Mouse (Mus musculus) 416B (cell line): Measurements from ENCODE around the gene Rap1gap.
A peak's percentile ranks its signal among the peaks of the same experiment; 100 is the strongest.

Experiments used
- DNase-seq: peaks from one replicate; pipeline ENCODE4 v3.0.0; 2011; ENCODE audit warnings: low read depth

Gene Rap1gap

GRCm38 (mm10) chr4:137744433-137744918 is 80.0 kb downstream of the Rap1gap start:
- DNase-seq, result peak; percentile 19

- DNase-seq, result no peak
These were observed 82.6 kb downstream of the Rap1gap start for GRCm38 (mm10) chr4:137747091-137747490.

- no peak for DNase-seq
These were observed 83.1 kb downstream of the Rap1gap start for GRCm38 (mm10) chr4:137747590-137747989.

- no peak for DNase-seq
These were observed 84.2 kb downstream of the Rap1gap start for GRCm38 (mm10) chr4:137748726-137749125.

- no peak for DNase-seq
These were observed 85.2 kb downstream of the Rap1gap start for GRCm38 (mm10) chr4:137749680-137750079.

- DNase-seq, result no peak
These were observed 85.6 kb downstream of the Rap1gap start for GRCm38 (mm10) chr4:137750121-137750520.

- no peak for DNase-seq
These were observed 86.8 kb downstream of the Rap1gap start for GRCm38 (mm10) chr4:137751310-137751709.

- no peak for DNase-seq
These were observed 87.2 kb downstream of the Rap1gap start for GRCm38 (mm10) chr4:137751717-137752116.

- DNase-seq, result no peak
These were observed 87.9 kb downstream of the Rap1gap start for GRCm38 (mm10) chr4:137752471-137752870.

- DNase-seq, result no peak
These were observed 88.7 kb downstream of the Rap1gap start for GRCm38 (mm10) chr4:137753199-137753598.

GRCm38 (mm10) chr4:137754446-137754845 is 89.9 kb downstream of the Rap1gap start:
- no peak for DNase-seq

- no peak for DNase-seq
These were observed 98.4 kb downstream of the Rap1gap start for GRCm38 (mm10) chr4:137762886-137763285.

GRCm38 (mm10) chr4:137763920-137764495 is 99.5 kb downstream of the Rap1gap start:
- peak; percentile 40 for DNase-seq

- DNase-seq, result no peak
These were observed 100.1 kb downstream of the Rap1gap start for GRCm38 (mm10) chr4:137764621-137765020.

- DNase-seq, result no peak
These were observed 101.0 kb downstream of the Rap1gap start for GRCm38 (mm10) chr4:137765554-137765971.

GRCm38 (mm10) chr4:137766365-137766764 is 101.8 kb downstream of the Rap1gap start:
- DNase-seq, result no peak

- DNase-seq, result no peak
These were observed 103.9 kb downstream of the Rap1gap start for GRCm38 (mm10) chr4:137768381-137768780.

- DNase-seq, result no peak
These were observed 104.3 kb downstream of the Rap1gap start for GRCm38 (mm10) chr4:137768831-137769230.

- DNase-seq, result no peak
These were observed 105.1 kb downstream of the Rap1gap start for GRCm38 (mm10) chr4:137769635-137770034.

GRCm38 (mm10) chr4:137770901-137771612 is 106.5 kb downstream of the Rap1gap start:
- DNase-seq, result no peak

- no peak for DNase-seq
These were observed 107.2 kb downstream of the Rap1gap start for GRCm38 (mm10) chr4:137771749-137772148.

GRCm38 (mm10) chr4:137772438-137773056 is 108.0 kb downstream of the Rap1gap start:
- DNase-seq, result no peak

GRCm38 (mm10) chr4:137773369-137773899 is 108.9 kb downstream of the Rap1gap start:
- no peak for DNase-seq
